Mouse (Mus musculus): ENCODE data around the gene Tas2r110. TPM values are rescaled to one million over a fixed set of nuclear protein-coding genes. Genes with fewer than 3 reads are reported as not detected.

Gene Tas2r110
- total RNA-seq (2021) (not detected), polyA plus RNA-seq (2012; rRNA removed) (not detected in 2 replicates)
- long read RNA-seq, result 0 reads

DNA sequence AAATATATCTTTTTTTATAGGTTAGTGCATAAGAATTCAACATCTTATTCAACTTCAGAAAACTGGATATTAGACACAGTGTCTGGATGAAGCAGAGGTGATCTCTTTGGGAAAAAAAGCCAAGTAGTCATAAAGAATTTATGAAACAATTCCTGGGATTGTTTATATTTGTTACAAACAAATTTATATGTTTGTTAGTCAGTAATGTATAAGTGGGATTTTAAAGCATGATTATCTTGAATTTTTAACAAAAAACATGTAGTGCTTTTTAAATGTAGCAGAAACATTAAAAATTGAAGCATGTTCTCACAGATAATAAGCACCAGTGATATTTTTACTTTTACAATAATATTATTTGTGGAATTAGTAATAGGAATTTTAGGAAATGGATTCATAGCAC is at the start of gene Tas2r110:
Gene Tas2r110, plus strand, starts transcription at position 301 of the 400 bp plus-strand sequence.
- H3K27me3 ChIP-seq (ENCODE audit: control insufficient read depth, insufficient read depth, low read length), result no peaks in the 10 kb centered on the region
- H3K4me1 ChIP-seq (ENCODE audit: control insufficient read depth, insufficient read depth, low read length), result no peaks in the 10 kb centered on the region
- intact Hi-C loops (cut with DNase I), result no loop called here
- no peaks in the 10 kb centered on the region for H3K79me2 ChIP-seq (replicated peaks; ENCODE audit: control insufficient read depth, insufficient read depth, low read length)
- no peak for DNase-seq
- no peak within 1 kb of the TSS for H3K4me3 ChIP-seq
- no peaks in the 10 kb centered on the region for H3K36me3 ChIP-seq (ENCODE audit: control insufficient read depth, insufficient read depth, low read length)
- TF ChIP-seq CTCF (IDR thresholded peaks at IDR 0.05), result no peak
- no peak for TF ChIP-seq POLR2A (IDR thresholded peaks at IDR 0.05; ENCODE audit: insufficient read depth, low read depth, low read length)
- TF ChIP-seq EP300 (IDR thresholded peaks at IDR 0.05; ENCODE audit: insufficient read depth, low read depth, low read length), result no peak
- no peak within 1 kb of the TSS for H3K9ac ChIP-seq (ENCODE audit: low read depth, low read length)
- no peak within 1 kb of the TSS for H3K27ac ChIP-seq

DNA sequence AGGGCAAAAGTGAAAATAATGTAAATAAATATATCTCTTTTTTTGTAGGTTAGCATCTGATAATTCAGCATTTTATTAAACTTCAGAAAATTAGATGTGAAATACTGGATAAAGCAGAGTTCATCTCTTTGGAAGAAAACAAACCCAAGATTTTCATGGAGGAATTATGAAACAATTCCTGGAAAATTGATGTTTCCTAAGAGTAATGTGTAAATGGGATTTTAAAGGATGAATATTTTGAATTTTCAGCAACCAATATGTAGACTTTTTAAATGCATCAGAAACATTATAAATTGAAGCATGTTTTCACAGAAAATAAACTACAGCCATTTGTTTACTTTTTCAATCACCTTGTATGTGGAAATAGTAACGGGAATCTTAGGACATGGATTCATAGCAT is 21.0 kb upstream of the Tas2r110 start, which contains the start of gene Tas2r123:
Gene Tas2r123, plus strand, starts transcription at position 301 of the 400 bp plus-strand sequence.
- Histone ChIP-seq H3K27ac (no peak within 1 kb of the TSS), H3K4me3 (no peak within 1 kb of the TSS), H3K27me3 (ENCODE audit: control insufficient read depth, insufficient read depth, low read length) (no peaks in the 10 kb centered on the region), H3K9ac (ENCODE audit: low read depth, low read length) (no peak within 1 kb of the TSS), H3K36me3 (ENCODE audit: control insufficient read depth, insufficient read depth, low read length) (no peaks in the 10 kb centered on the region), H3K4me1 (ENCODE audit: control insufficient read depth, insufficient read depth, low read length) (no peaks in the 10 kb centered on the region), H3K79me2 (replicated peaks; ENCODE audit: control insufficient read depth, insufficient read depth, low read length) (no peaks in the 10 kb centered on the region)
- WGBS, result 63% methylated on average over 1 of the region's 1 CpGs
- DNase-seq, result no peak
- intact Hi-C loops (cut with DNase I), result no loop called here
- TF ChIP-seq EP300 (IDR thresholded peaks at IDR 0.05; ENCODE audit: insufficient read depth, low read depth, low read length), result no peak
- TF ChIP-seq POLR2A (IDR thresholded peaks at IDR 0.05; ENCODE audit: insufficient read depth, low read depth, low read length), result no peak
- TF ChIP-seq CTCF (IDR thresholded peaks at IDR 0.05), result no peak

GRCm38 (mm10) chr6:132855138-132855537 is 12.7 kb upstream of the Tas2r110 start, which contains the start of gene Tas2r116:
Tas2r116 (plus strand) TSS chr6:132855438.
- Histone ChIP-seq H3K4me1 (ENCODE audit: control insufficient read depth, insufficient read depth, low read length) (no peaks in the 10 kb centered on the region), H3K36me3 (ENCODE audit: control insufficient read depth, insufficient read depth, low read length) (no peaks in the 10 kb centered on the region), H3K4me3 (no peak within 1 kb of the TSS), H3K79me2 (replicated peaks; ENCODE audit: control insufficient read depth, insufficient read depth, low read length) (no peaks in the 10 kb centered on the region), H3K27me3 (ENCODE audit: control insufficient read depth, insufficient read depth, low read length) (no peaks in the 10 kb centered on the region), H3K27ac (no peak within 1 kb of the TSS), H3K9ac (ENCODE audit: low read depth, low read length) (no peak within 1 kb of the TSS)
- no peak for TF ChIP-seq POLR2A (IDR thresholded peaks at IDR 0.05; ENCODE audit: insufficient read depth, low read depth, low read length)
- no peak for TF ChIP-seq CTCF (IDR thresholded peaks at IDR 0.05)
- TF ChIP-seq EP300 (IDR thresholded peaks at IDR 0.05; ENCODE audit: insufficient read depth, low read depth, low read length), result no peak
- DNase-seq, result no peak
- intact Hi-C loops (cut with DNase I), result no loop called here
- WGBS, result 44% methylated on average over 1 of the region's 1 CpGs

- WGBS, result 58% methylated on average over 1 of the region's 1 CpGs
- H3K4me3 ChIP-seq, result no peak within 1 kb of the TSS
- no peak within 1 kb of the TSS for H3K9ac ChIP-seq (ENCODE audit: low read depth, low read length)
- no peak for DNase-seq
- H3K4me1 ChIP-seq (ENCODE audit: control insufficient read depth, insufficient read depth, low read length), result no peaks in the 10 kb centered on the region
- TF ChIP-seq CTCF (IDR thresholded peaks at IDR 0.05) (no peak), POLR2A (IDR thresholded peaks at IDR 0.05; ENCODE audit: insufficient read depth, low read depth, low read length) (no peak), EP300 (IDR thresholded peaks at IDR 0.05; ENCODE audit: insufficient read depth, low read depth, low read length) (no peak)
- no peaks in the 10 kb centered on the region for H3K79me2 ChIP-seq (replicated peaks; ENCODE audit: control insufficient read depth, insufficient read depth, low read length)
- no peak within 1 kb of the TSS for H3K27ac ChIP-seq
- no peaks in the 10 kb centered on the region for H3K36me3 ChIP-seq (ENCODE audit: control insufficient read depth, insufficient read depth, low read length)
- no peaks in the 10 kb centered on the region for H3K27me3 ChIP-seq (ENCODE audit: control insufficient read depth, insufficient read depth, low read length)
- intact Hi-C loops (cut with DNase I), result no loop called here
Observed at GRCm38 (mm10) chr6:132892711-132893110, 24.9 kb downstream of the Tas2r110 start, which contains the start of gene Tas2r113. Tas2r113 (plus strand) TSS chr6:132893011.

GRCm38 (mm10) chr6:132909351-132909750 is 41.5 kb downstream of the Tas2r110 start, which contains the start of gene Tas2r125:
Tas2r125 (plus strand) TSS chr6:132909651.
- Histone ChIP-seq H3K4me3 (no peak within 1 kb of the TSS), H3K79me2 (replicated peaks; ENCODE audit: control insufficient read depth, insufficient read depth, low read length) (no peaks in the 10 kb centered on the region), H3K36me3 (ENCODE audit: control insufficient read depth, insufficient read depth, low read length) (no peaks in the 10 kb centered on the region), H3K27ac (no peak within 1 kb of the TSS), H3K27me3 (ENCODE audit: control insufficient read depth, insufficient read depth, low read length) (no peaks in the 10 kb centered on the region), H3K9ac (ENCODE audit: low read depth, low read length) (no peak within 1 kb of the TSS), H3K4me1 (ENCODE audit: control insufficient read depth, insufficient read depth, low read length) (no peaks in the 10 kb centered on the region)
- intact Hi-C loops (cut with DNase I), result no loop called here
- 74% methylated on average over 3 of the region's 3 CpGs for WGBS
- no peak for TF ChIP-seq CTCF (IDR thresholded peaks at IDR 0.05)
- no peak for TF ChIP-seq POLR2A (IDR thresholded peaks at IDR 0.05; ENCODE audit: insufficient read depth, low read depth, low read length)
- DNase-seq, result no peak

Other genes starting within 250 kb of the Tas2r110 start
- not detected for gene A630073D07Rik, start 216.5 kb upstream of the Tas2r110 start, total RNA-seq (2021)
- not detected in 2 replicates for gene A630073D07Rik, start 216.5 kb upstream of the Tas2r110 start, polyA plus RNA-seq (2012; rRNA removed)
- not detected for gene Tas2r120, start 211.1 kb upstream of the Tas2r110 start, total RNA-seq (2021)
- not detected in 2 replicates for gene Tas2r120, start 211.1 kb upstream of the Tas2r110 start, polyA plus RNA-seq (2012; rRNA removed)
- not detected for gene Tas2r121, start 167.0 kb upstream of the Tas2r110 start, total RNA-seq (2021)
- not detected in 2 replicates for gene Tas2r121, start 167.0 kb upstream of the Tas2r110 start, polyA plus RNA-seq (2012; rRNA removed)
- gene Tas2r122, start 156.1 kb upstream of the Tas2r110 start, total RNA-seq (2021), result not detected
- not detected in 2 replicates for gene Tas2r122, start 156.1 kb upstream of the Tas2r110 start, polyA plus RNA-seq (2012; rRNA removed)
- not detected for gene Tas2r115, start 130.0 kb upstream of the Tas2r110 start, total RNA-seq (2021)
- not detected in 2 replicates for gene Tas2r115, start 130.0 kb upstream of the Tas2r110 start, polyA plus RNA-seq (2012; rRNA removed)
- not detected for gene Tas2r124, start 113.3 kb upstream of the Tas2r110 start, total RNA-seq (2021)
- gene Tas2r124, start 113.3 kb upstream of the Tas2r110 start, polyA plus RNA-seq (2012; rRNA removed), result not detected in 2 replicates
- gene Tas2r102, start 105.9 kb upstream of the Tas2r110 start, total RNA-seq (2021), result not detected
- not detected in 2 replicates for gene Tas2r102, start 105.9 kb upstream of the Tas2r110 start, polyA plus RNA-seq (2012; rRNA removed)
- gene Tas2r136, start 89.8 kb upstream of the Tas2r110 start, total RNA-seq (2021), result not detected
- not detected in 2 replicates for gene Tas2r136, start 89.8 kb upstream of the Tas2r110 start, polyA plus RNA-seq (2012; rRNA removed)
- not detected for gene Tas2r117, start 65.2 kb upstream of the Tas2r110 start, total RNA-seq (2021)
- not detected in 2 replicates for gene Tas2r117, start 65.2 kb upstream of the Tas2r110 start, polyA plus RNA-seq (2012; rRNA removed)
- not detected for gene Tas2r123, start 20.9 kb upstream of the Tas2r110 start, total RNA-seq (2021)
- not detected in 2 replicates for gene Tas2r123, start 20.9 kb upstream of the Tas2r110 start, polyA plus RNA-seq (2012; rRNA removed)
- not detected for gene Tas2r116, start 12.6 kb upstream of the Tas2r110 start, total RNA-seq (2021)
- not detected in 2 replicates for gene Tas2r116, start 12.6 kb upstream of the Tas2r110 start, polyA plus RNA-seq (2012; rRNA removed)
- not detected for gene Tas2r113, start 25.0 kb downstream of the Tas2r110 start, total RNA-seq (2021)
- not detected in 2 replicates for gene Tas2r113, start 25.0 kb downstream of the Tas2r110 start, polyA plus RNA-seq (2012; rRNA removed)
- gene Tas2r125, start 41.6 kb downstream of the Tas2r110 start, total RNA-seq (2021), result not detected
- gene Tas2r125, start 41.6 kb downstream of the Tas2r110 start, polyA plus RNA-seq (2012; rRNA removed), result not detected in 2 replicates
- gene Tas2r129, start 83.1 kb downstream of the Tas2r110 start, total RNA-seq (2021), result not detected
- gene Tas2r129, start 83.1 kb downstream of the Tas2r110 start, polyA plus RNA-seq (2012; rRNA removed), result not detected in 2 replicates
- not detected for gene Tas2r131, start 89.9 kb downstream of the Tas2r110 start, total RNA-seq (2021)
- gene Tas2r131, start 89.9 kb downstream of the Tas2r110 start, polyA plus RNA-seq (2012; rRNA removed), result not detected in 2 replicates
- not detected for gene Tas2r109, start 113.0 kb downstream of the Tas2r110 start, total RNA-seq (2021)
- gene Tas2r109, start 113.0 kb downstream of the Tas2r110 start, polyA plus RNA-seq (2012; rRNA removed), result not detected in 2 replicates
- not detected for gene Tas2r103, start 169.1 kb downstream of the Tas2r110 start, total RNA-seq (2021)
- not detected in 2 replicates for gene Tas2r103, start 169.1 kb downstream of the Tas2r110 start, polyA plus RNA-seq (2012; rRNA removed)
- gene Tas2r140, start 187.8 kb downstream of the Tas2r110 start, total RNA-seq (2021), result not detected
- not detected in 2 replicates for gene Tas2r140, start 187.8 kb downstream of the Tas2r110 start, polyA plus RNA-seq (2012; rRNA removed)
- gene Smim10l1, start 236.9 kb downstream of the Tas2r110 start, total RNA-seq (2021), result 10 to 100 TPM; 59.1 to 66.0 TPM
- 37.3 and 53.6 TPM in 2 replicates for gene Smim10l1, start 236.9 kb downstream of the Tas2r110 start, polyA plus RNA-seq (2012; rRNA removed)

Measured in heart, adult 2 months (tissue).